Mouse (Mus musculus) megakaryocyte, embryonic 14.5 days (primary cell): ENCODE measurements around the gene Fam83b.

Experiments used
- FLI1 ChIP-seq: IDR thresholded peaks from 2 replicates; pipeline ENCODE4 v1.6.1; 2012; ENCODE audit warnings: low read length, inconsistent platforms, mixed read lengths
- GATA1 ChIP-seq: IDR thresholded peaks from 3 replicates; pipeline ENCODE4 v1.6.1; 2012; ENCODE audit warnings: mixed read lengths, low read length, inconsistent platforms, borderline replicate concordance

DNA sequence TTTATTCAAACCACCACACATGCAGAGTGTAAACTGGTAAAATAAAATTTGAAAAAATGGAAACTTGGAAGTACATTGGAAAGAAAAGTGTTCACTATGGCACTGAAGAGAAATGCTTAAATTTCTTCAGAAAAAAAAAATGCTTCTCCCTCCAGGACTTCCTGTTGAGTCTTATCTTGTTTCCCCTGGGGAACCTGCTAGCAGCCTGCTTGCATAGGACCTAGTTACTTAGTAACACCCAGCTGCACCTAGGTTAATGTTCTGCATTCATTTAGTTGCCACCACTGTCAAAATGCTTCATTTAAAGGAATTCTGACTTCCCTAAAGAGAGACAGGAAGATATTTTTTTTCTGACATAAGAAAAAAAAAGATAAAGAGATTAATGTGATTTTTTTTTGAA is 61.3 kb downstream of the Fam83b start:
- TF ChIP-seq FLI1 (no peak), GATA1 (no peak)
